Mouse (Mus musculus): ENCODE data around the gene 1700088E04Rik. TPM values are rescaled to one million over a fixed set of nuclear protein-coding genes. Genes with fewer than 3 reads are reported as not detected.
A peak's percentile ranks its signal among the peaks of the same experiment; 100 is the strongest.

The 1700088E04Rik gene
- total RNA-seq, 2 experiments from 2014 or later = 10.8 to 13.3 TPM

GRCm38 (mm10) chr15:79135332-79135731 lies 5.7 kb downstream of the 1700088E04Rik start:
- intact Hi-C loops (cut with DNase I) = no loop called here
- DNase-seq (ENCODE audit: low spot score in 2 of 2) = no peak

GRCm38 (mm10) chr15:79134496-79135270 lies 6.4 kb downstream of the 1700088E04Rik start:
- intact Hi-C loops (cut with DNase I) = no loop called here
- DNase-seq (ENCODE audit: low spot score in 2 of 2) = no peak

GRCm38 (mm10) chr15:79133191-79133661 lies 7.8 kb downstream of the 1700088E04Rik start:
- intact Hi-C loops (cut with DNase I) = no loop called here
- no peak for DNase-seq (ENCODE audit: low spot score in 2 of 2)

- intact Hi-C loops (cut with DNase I) = no loop called here
- DNase-seq (ENCODE audit: low spot score in 2 of 2) = peak; percentile 28 to 49
Measured at GRCm38 (mm10) chr15:79131442-79131841, 9.6 kb downstream of the 1700088E04Rik start.

GRCm38 (mm10) chr15:79130782-79131181 lies 10.3 kb downstream of the 1700088E04Rik start:
- DNase-seq (ENCODE audit: low spot score in 2 of 2) = no peak
- intact Hi-C loops (cut with DNase I) = no loop called here

- intact Hi-C loops (cut with DNase I) = no loop called here
- no peak for DNase-seq (ENCODE audit: low spot score in 2 of 2)
Measured at GRCm38 (mm10) chr15:79129311-79129710, 11.7 kb downstream of the 1700088E04Rik start.

- intact Hi-C loops (cut with DNase I) = no loop called here
- DNase-seq (ENCODE audit: low spot score in 2 of 2) = no peak
Measured at GRCm38 (mm10) chr15:79128208-79128607, 12.8 kb downstream of the 1700088E04Rik start.

- intact Hi-C loops (cut with DNase I) = no loop called here
- no peak for DNase-seq (ENCODE audit: low spot score in 2 of 2)
Measured at GRCm38 (mm10) chr15:79127101-79127500, 14.0 kb downstream of the 1700088E04Rik start.

- peak; percentile 52 for DNase-seq (ENCODE audit: low spot score in 2 of 2)
- intact Hi-C loops (cut with DNase I) = no loop called here
Measured at GRCm38 (mm10) chr15:79126217-79126932, 14.7 kb downstream of the 1700088E04Rik start.

- intact Hi-C loops (cut with DNase I) = no loop called here
- no peak for DNase-seq (ENCODE audit: low spot score in 2 of 2)
Measured at GRCm38 (mm10) chr15:79124331-79124875, 16.6 kb downstream of the 1700088E04Rik start.

GRCm38 (mm10) chr15:79123751-79124150 lies 17.3 kb downstream of the 1700088E04Rik start:
- intact Hi-C loops (cut with DNase I) = no loop called here
- no peak for DNase-seq (ENCODE audit: low spot score in 2 of 2)

- DNase-seq (ENCODE audit: low spot score in 2 of 2) = no peak
- intact Hi-C loops (cut with DNase I) = no loop called here
Measured at GRCm38 (mm10) chr15:79122546-79122945, 18.5 kb downstream of the 1700088E04Rik start.

- DNase-seq (ENCODE audit: low spot score in 2 of 2) = no peak
Measured at GRCm38 (mm10) chr15:79122119-79122518, 18.9 kb downstream of the 1700088E04Rik start.

GRCm38 (mm10) chr15:79119491-79119890 lies 21.6 kb downstream of the 1700088E04Rik start:
- intact Hi-C loops (cut with DNase I) = no loop called here
- no peak for DNase-seq (ENCODE audit: low spot score in 2 of 2)

More at GRCm38 (mm10) chr15:79122119-79122518, 18.9 kb downstream of the 1700088E04Rik start:
- intact Hi-C loops (cut with DNase I) = no loop called here

- intact Hi-C loops (cut with DNase I) = no loop called here
- DNase-seq (ENCODE audit: low spot score in 2 of 2) = no peak
Measured at GRCm38 (mm10) chr15:79115276-79115675, 25.8 kb downstream of the 1700088E04Rik start.

- intact Hi-C loops (cut with DNase I) = no loop called here
- no peak for DNase-seq (ENCODE audit: low spot score in 2 of 2)
Measured at GRCm38 (mm10) chr15:79111774-79112173, 29.3 kb downstream of the 1700088E04Rik start.

- intact Hi-C loops (cut with DNase I) = no loop called here
- DNase-seq (ENCODE audit: low spot score in 2 of 2) = no peak
Measured at GRCm38 (mm10) chr15:79110528-79110927, 30.5 kb downstream of the 1700088E04Rik start.

GRCm38 (mm10) chr15:79110031-79110430 lies 31.0 kb downstream of the 1700088E04Rik start:
- no peak for DNase-seq (ENCODE audit: low spot score in 2 of 2)
- intact Hi-C loops (cut with DNase I) = no loop called here

- intact Hi-C loops (cut with DNase I) = no loop called here
- no peak for DNase-seq (ENCODE audit: low spot score in 2 of 2)
Measured at GRCm38 (mm10) chr15:79109321-79109934, 31.6 kb downstream of the 1700088E04Rik start.

Data from left cerebral cortex, postnatal 14 days (tissue).